ENCODE assay signal across 9 mouse cellular contexts in genomic region chr2:25864230-25864629, GRCm38 (mm10). TPM values are rescaled to one million over a fixed set of nuclear protein-coding genes. Genes with fewer than 3 reads are reported as not detected.
DNase-seq lines count a peak whose midpoint lies in the region; ATAC-seq and TF ChIP-seq lines count a peak whose summit lies in the region.
"Had no signal": no experiment of that assay in that cellular context is flagged by ENCODE, and none has a peak within 500 bp of the region (broad histone marks: within the 10 kb centered on the region; RNA-seq: fewer than 3 reads in every experiment).

No protein-coding gene starts in this region.

- TF ChIP-seq POLR2A in cortical plate, adult 2 months (IDR thresholded peaks at IDR 0.05; ENCODE audit: extremely low read depth, insufficient read depth, low read length): no peak

- no peaks in the 10 kb centered on the region for H3K36me3 ChIP-seq in kidney, embryonic 14.5 days (ENCODE audit: control insufficient read depth, insufficient read depth, low read length)
- H3K36me3 ChIP-seq in hindbrain, embryonic 13.5 days: no peaks in the 10 kb centered on the region
- H3K36me3 ChIP-seq in midbrain, postnatal 0 days (ENCODE audit: insufficient read depth, low read length): no peaks in the 10 kb centered on the region

- TF ChIP-seq CTCF in cortical plate, adult 2 months (IDR thresholded peaks at IDR 0.05; ENCODE audit: extremely low read depth, insufficient read depth, low read length): no peak
- peak; percentile 45 for TF ChIP-seq CTCF in midbrain, postnatal 0 days (IDR thresholded peaks at IDR 0.05)

- H3K4me3 ChIP-seq in kidney, embryonic 14.5 days (ENCODE audit: low read length): peak overlapping the region; percentile 51
- peak overlapping the region; percentile 66 for H3K4me3 ChIP-seq in cortical plate, adult 2 months (ENCODE audit: insufficient read depth, low read length)
- peak overlapping the region; percentile 57 for H3K4me3 ChIP-seq in hindbrain, embryonic 13.5 days
- H3K4me3 ChIP-seq in midbrain, postnatal 0 days (ENCODE audit: low read depth, low read length): peak overlapping the region; percentile 63

- WGBS in kidney, embryonic 14.5 days: 4% methylated on average over 18 of the region's 18 CpGs
- WGBS in hindbrain, embryonic 13.5 days: 4% methylated on average over 18 of the region's 18 CpGs
- WGBS in midbrain, postnatal 0 days: 1% methylated on average over 18 of the region's 18 CpGs

- DNase-seq in kidney, postnatal 14 days: no peak
- no peak for DNase-seq in midbrain, postnatal 0 days (ENCODE audit: low spot score)
- no peak for DNase-seq in left cerebral cortex, adult 8-10 months (ENCODE audit: low spot score in 2 of 2)
- no peak for DNase-seq in urinary bladder, postnatal 10 days (ENCODE audit: low spot score)
- no peak for DNase-seq in gastrocnemius, postnatal 36 days

- intact Hi-C loops in gastrocnemius, postnatal 36 days (cut with DNase I): no loop called here

- H3K27me3 ChIP-seq in kidney, embryonic 14.5 days (ENCODE audit: control insufficient read depth, insufficient read depth, low read length): peaks cover 23% of the 10 kb centered on the region
- H3K27me3 ChIP-seq in hindbrain, embryonic 13.5 days: peaks cover 43% of the 10 kb centered on the region
- H3K27me3 ChIP-seq in midbrain, postnatal 0 days (ENCODE audit: insufficient read depth, low read length): no peaks in the 10 kb centered on the region; the same call in 1 of the 2 replicates

- no peaks in the 10 kb centered on the region for H3K9me3 ChIP-seq in kidney, embryonic 14.5 days (ENCODE audit: control insufficient read depth, low read length)
- no peaks in the 10 kb centered on the region for H3K9me3 ChIP-seq in hindbrain, embryonic 13.5 days
- no peaks in the 10 kb centered on the region for H3K9me3 ChIP-seq in midbrain, postnatal 0 days (ENCODE audit: low read length)

- H3K9ac ChIP-seq in kidney, embryonic 14.5 days (ENCODE audit: low read depth, low read length): no peak overlapping the region
- peak overlapping the region; percentile 74 for H3K9ac ChIP-seq in hindbrain, embryonic 13.5 days
- peak overlapping the region; percentile 61 for H3K9ac ChIP-seq in midbrain, postnatal 0 days (replicated peaks; ENCODE audit: low read length, poor library complexity, severe bottlenecking)

- H3K27ac ChIP-seq in kidney, embryonic 14.5 days (ENCODE audit: low read depth, low read length): no peak overlapping the region
- H3K27ac ChIP-seq in cortical plate, adult 2 months (ENCODE audit: insufficient read depth, low read length): peak overlapping the region; percentile 63; the same call in 1 of the 2 replicates
- no peak overlapping the region for H3K27ac ChIP-seq in hindbrain, embryonic 13.5 days
- H3K27ac ChIP-seq in midbrain, postnatal 0 days (ENCODE audit: low read depth, low read length): 0 out of 2 replicates have a peak overlapping the region, but pooled peaks have one; percentile 26

- peaks cover 9% of the 10 kb centered on the region for H3K4me1 ChIP-seq in kidney, embryonic 14.5 days (ENCODE audit: control insufficient read depth, insufficient read depth, low read length)
- peaks cover 14% of the 10 kb centered on the region for H3K4me1 ChIP-seq in cortical plate, adult 2 months (ENCODE audit: control insufficient read depth, insufficient read depth, low read length)
- peaks cover 44% of the 10 kb centered on the region for H3K4me1 ChIP-seq in hindbrain, embryonic 13.5 days (replicated peaks)
- H3K4me1 ChIP-seq in midbrain, postnatal 0 days (ENCODE audit: insufficient read depth, low read length): 0 out of 2 replicates have a peak, but pooled peaks cover 5% of the 10 kb centered on the region

- no peak for ATAC-seq in kidney, embryonic 14.5 days (ENCODE audit: low FRiP score, low TSS enrichment)
- no peak for ATAC-seq in hindbrain, embryonic 13.5 days (ENCODE audit: low FRiP score)
- no peak for ATAC-seq in midbrain, postnatal 0 days (ENCODE audit: low FRiP score)

- peak overlapping the region; percentile 96 for H3K4me2 ChIP-seq in kidney, embryonic 14.5 days (replicated peaks; ENCODE audit: low read depth, low read length)
- peak overlapping the region; percentile 97 for H3K4me2 ChIP-seq in hindbrain, embryonic 13.5 days
- peak overlapping the region; percentile 99 for H3K4me2 ChIP-seq in midbrain, postnatal 0 days (ENCODE audit: low read depth, low read length, poor library complexity, severe bottlenecking)

RNA-seq across cellular contexts. Expression of gene Kcnt1, which starts 0.7 kb away (rescaled TPM):
- polyA plus RNA-seq in kidney, embryonic 14.5 days (2014; fragmentation: Nextera tagmentation; extraction: Ambion mirVana): 0.07 and 0.67 TPM in 2 replicates
- polyA plus RNA-seq in cortical plate, adult 2 months (2012; rRNA removed): 191 and 197 TPM in 2 replicates
- polyA plus RNA-seq in hindbrain, embryonic 13.5 days (2015; fragmentation: Nextera tagmentation; extraction: Ambion mirVana): 11.1 TPM in 2 replicates
- 49.2 and 60.7 TPM in 2 replicates for total RNA-seq in midbrain, postnatal 0 days (2014; rRNA removed)
- 21.7 and 22.1 TPM in 2 replicates for polyA plus RNA-seq in midbrain, postnatal 0 days (2015; fragmentation: Nextera tagmentation; extraction: Ambion mirVana)
- 100 to 1,000 TPM; 132 to 138 (median 136) TPM for total RNA-seq in left cerebral cortex, adult 8-10 months (2022)
- total RNA-seq in gastrocnemius, postnatal 36 days (2021): under 1 TPM in 1 of 2 experiments, not detected in 1; 0.20 TPM

RNA-seq across cellular contexts. Expression of gene Sohlh1, which starts 17.2 kb away (rescaled TPM):
- polyA plus RNA-seq in kidney, embryonic 14.5 days (2014; fragmentation: Nextera tagmentation; extraction: Ambion mirVana): not detected in 2 replicates
- 0.08 TPM in 1 of 2 replicates, not detected in the other for polyA plus RNA-seq in cortical plate, adult 2 months (2012; rRNA removed)
- polyA plus RNA-seq in hindbrain, embryonic 13.5 days (2015; fragmentation: Nextera tagmentation; extraction: Ambion mirVana): not detected in 2 replicates
- not detected in 2 replicates for total RNA-seq in midbrain, postnatal 0 days (2014; rRNA removed)
- not detected in 2 replicates for polyA plus RNA-seq in midbrain, postnatal 0 days (2015; fragmentation: Nextera tagmentation; extraction: Ambion mirVana)
- not detected for total RNA-seq in left cerebral cortex, adult 8-10 months (2022)
- not detected for total RNA-seq in gastrocnemius, postnatal 36 days (2021)
- polyA plus RNA-seq: large intestine, adult 2 months had no signal

RNA-seq across cellular contexts. Expression of gene Lcn9, which starts 41.3 kb away (rescaled TPM):
- polyA plus RNA-seq in kidney, embryonic 14.5 days (2014; fragmentation: Nextera tagmentation; extraction: Ambion mirVana): not detected in 2 replicates
- not detected in 2 replicates for polyA plus RNA-seq in cortical plate, adult 2 months (2012; rRNA removed)
- polyA plus RNA-seq in hindbrain, embryonic 13.5 days (2015; fragmentation: Nextera tagmentation; extraction: Ambion mirVana): not detected in 2 replicates
- not detected in 2 replicates for total RNA-seq in midbrain, postnatal 0 days (2014; rRNA removed)
- not detected in 2 replicates for polyA plus RNA-seq in midbrain, postnatal 0 days (2015; fragmentation: Nextera tagmentation; extraction: Ambion mirVana)
- not detected for total RNA-seq in left cerebral cortex, adult 8-10 months (2022)
- not detected for total RNA-seq in gastrocnemius, postnatal 36 days (2021)

RNA-seq across cellular contexts. Expression of gene Glt6d1, which starts 48.6 kb away (rescaled TPM):
- polyA plus RNA-seq in kidney, embryonic 14.5 days (2014; fragmentation: Nextera tagmentation; extraction: Ambion mirVana): not detected in 2 replicates
- polyA plus RNA-seq in cortical plate, adult 2 months (2012; rRNA removed): not detected in 2 replicates
- not detected in 2 replicates for polyA plus RNA-seq in hindbrain, embryonic 13.5 days (2015; fragmentation: Nextera tagmentation; extraction: Ambion mirVana)
- total RNA-seq in midbrain, postnatal 0 days (2014; rRNA removed): not detected in 2 replicates
- polyA plus RNA-seq in midbrain, postnatal 0 days (2015; fragmentation: Nextera tagmentation; extraction: Ambion mirVana): not detected in 2 replicates
- total RNA-seq in left cerebral cortex, adult 8-10 months (2022): not detected
- not detected for total RNA-seq in gastrocnemius, postnatal 36 days (2021)
- polyA plus RNA-seq: large intestine, adult 2 months had no signal

Comparison
In these comparisons a context has a peak if more than half of its experiments do, and no peak if none do; other contexts are left out.
1. H3K27ac ChIP-seq: peak in cortical plate, adult 2 months (single experiment) and midbrain, postnatal 0 days (single experiment); none in kidney, embryonic 14.5 days (single experiment) and hindbrain, embryonic 13.5 days (single experiment).
2. Peak in every context shown above with its lines, with median percentiles within 50 percentile points of each other: H3K4me2 ChIP-seq and H3K4me3 ChIP-seq.